Mouse (Mus musculus) neural tube, postnatal 0 days (tissue): Measurements from ENCODE around the gene Brd3os. TPM values are rescaled to one million over a fixed set of nuclear protein-coding genes. Genes with fewer than 3 reads are reported as not detected.

Experiments
- microRNA-seq: library from miRNA; unstranded; fragments of <30 nt; microRNA quantifications from one replicate; pipeline ENCODE4, GENCODE M21; 2016
- polyA plus RNA-seq: library from polyadenylated mRNA; unstranded; fragments of >200 nt; fragmentation: Nextera tagmentation; extraction: Ambion mirVana; gene quantifications from 2 replicates; pipeline ENCODE4 v1.2.1, GENCODE M21; 2015

Brd3os gene
- 38.1 and 43.0 TPM in 2 replicates for polyA plus RNA-seq

GRCm38 (mm10) chr2:27441767-27442707 is at the start of gene Brd3os:
TSS of gene Brd3os (plus strand) at chr2:27442324.

GRCm38 (mm10) chr2:27426855-27427457 is 15.2 kb upstream of the Brd3os start, which contains the start of gene Vav2:
TSS of gene Vav2 (minus strand) at chr2:27427033.

Small RNA genes lying within 50 kb of the gene (microRNA-seq; reads per million reads assigned to microRNA genes)
- gene Gm24049 (not detected), gene Mir7578 (not detected)

Other genes with a start within 250 kb of the Brd3os start
- 9.7 and 10.4 TPM in 2 replicates for gene Sardh, start 194.0 kb upstream of the Brd3os start, polyA plus RNA-seq
- gene Vav2, start 15.3 kb upstream of the Brd3os start, polyA plus RNA-seq: 11.5 and 12.6 TPM in 2 replicates
- gene Brd3, start 65.3 kb downstream of the Brd3os start, polyA plus RNA-seq: 82.7 and 91.6 TPM in 2 replicates
- gene Wdr5, start 72.8 kb downstream of the Brd3os start, polyA plus RNA-seq: 35.4 and 36.1 TPM in 2 replicates
- 3.7 and 4.4 TPM in 2 replicates for gene Rxra, start 234.1 kb downstream of the Brd3os start, polyA plus RNA-seq